Mouse (Mus musculus): Measurements from ENCODE around the gene Map6.

DNA sequence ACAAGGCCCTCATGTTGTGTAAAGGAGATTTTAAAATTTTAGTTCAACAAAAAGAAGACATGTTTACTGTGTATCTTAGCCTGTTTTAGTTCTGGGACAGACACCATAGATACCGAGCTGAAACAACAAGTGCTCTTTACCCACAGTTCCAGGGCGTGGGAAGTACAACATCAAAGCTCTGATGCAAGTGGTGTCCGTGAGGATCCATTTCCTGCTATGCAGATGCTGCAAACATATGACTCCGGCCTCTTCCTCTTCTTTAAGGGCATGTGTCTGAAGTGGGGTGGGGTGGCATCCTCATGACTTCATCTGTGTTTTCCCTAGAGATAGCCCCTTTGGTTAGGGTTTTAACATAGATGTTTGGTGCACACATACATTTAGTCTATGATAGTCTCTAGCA lies 3.7 kb upstream of the Map6 start:
- TF ChIP-seq CTCF (IDR thresholded peaks at IDR 0.05; ENCODE audit: borderline replicate concordance, insufficient read depth, low read length) (no peak), POLR2A (IDR thresholded peaks at IDR 0.05; ENCODE audit: low read depth, low read length) (no peak)

Data from embryonic fibroblast, embryonic 13.5 days (primary cell).